Mouse (Mus musculus) cerebellum, adult 2 months (tissue): ENCODE measurements at regions not wholly inside any gene's neighbourhood (a gene's known extent, or its start where the extent isn't known, plus 50 kb on each side); places are given as distances from the start of the nearest gene placed in this dataset.

Experiments
- CTCF ChIP-seq: fragments of 200-500 bp; IDR thresholded peaks from 2 replicates; pipeline ENCODE4 v1.5.1; 2011; ENCODE audit warnings: low read depth, mild to moderate bottlenecking, control low read depth, low read length, moderate library complexity, borderline replicate concordance; ENCODE audit not compliant: insufficient read depth
- POLR2A ChIP-seq: fragments of 200-500 bp; IDR thresholded peaks from 2 replicates; pipeline ENCODE4 v1.6.1; 2011; ENCODE audit warnings: low read length, control low read depth, borderline replicate concordance; ENCODE audit not compliant: insufficient read depth

- TF ChIP-seq POLR2A (no peak), CTCF (no peak)
Measured at GRCm38 (mm10) chr11:117426651-117427050, 57.5 kb upstream of the Gm11733 start.
